Mouse (Mus musculus) bone marrow, adult 2 months (tissue): Measurements from ENCODE around the gene Pdgfa.

ENCODE experiments used
- CTCF ChIP-seq: fragments of 200-500 bp; IDR thresholded peaks from 2 replicates; pipeline ENCODE4 v1.5.1; 2011; ENCODE audit warnings: low read length, control low read depth; ENCODE audit not compliant: control insufficient read depth, insufficient read depth
- POLR2A ChIP-seq: fragments of 200-500 bp; IDR thresholded peaks from 2 replicates; pipeline ENCODE4 v1.6.1; 2011; ENCODE audit warnings: low read depth, mild to moderate bottlenecking, control low read depth, low read length, borderline replicate concordance; ENCODE audit not compliant: control insufficient read depth

- TF ChIP-seq CTCF (no peak), POLR2A (no peak)
These were observed 23.7 kb downstream of the Pdgfa start for GRCm38 (mm10) chr5:138973480-138973879.
